Mouse (Mus musculus): ENCODE data around the gene Selenoo. TPM values are rescaled to one million over a fixed set of nuclear protein-coding genes. Genes with fewer than 3 reads are reported as not detected.

Selenoo gene
- polyA plus RNA-seq, 1 experiment from 2014 or later = 14.3 TPM

GRCm38 (mm10) chr15:89060032-89060681 lies 28.7 kb upstream of the Selenoo start:
- no peaks in the 10 kb centered on the region; the same call in 1 of the 2 replicates for H3K27me3 ChIP-seq (ENCODE audit: control insufficient read depth, insufficient read depth, low read length)
- peak; percentile 39 for DNase-seq (ENCODE audit: low spot score)

GRCm38 (mm10) chr15:89060811-89061460 lies 27.9 kb upstream of the Selenoo start:
- H3K9me3 ChIP-seq (ENCODE audit: control insufficient read depth, low read length) = no peaks in the 10 kb centered on the region
- no peak for ATAC-seq (ENCODE audit: low FRiP score, low TSS enrichment)
- WGBS = 86% methylated on average over 12 of the region's 12 CpGs
- no peaks in the 10 kb centered on the region; the same call in 1 of the 2 replicates for H3K27me3 ChIP-seq (ENCODE audit: control insufficient read depth, insufficient read depth, low read length)
- H3K4me2 ChIP-seq (replicated peaks; ENCODE audit: low read depth) = no peak overlapping the region
- no peak for DNase-seq (ENCODE audit: low spot score)
- H3K4me3 ChIP-seq (ENCODE audit: low read depth, low read length) = no peak overlapping the region
- no peak for TF ChIP-seq EP300 (optimal IDR thresholded peaks at IDR 0.05)
- TF ChIP-seq CTCF (IDR thresholded peaks at IDR 0.05; ENCODE audit: low read depth) = no peak
- H3K9ac ChIP-seq (ENCODE audit: low read length) = no peak overlapping the region
- no peak overlapping the region for H3K27ac ChIP-seq (replicated peaks)
- no peaks in the 10 kb centered on the region for H3K36me3 ChIP-seq (ENCODE audit: control insufficient read depth, insufficient read depth, low read length)
- no peaks in the 10 kb centered on the region for H3K4me1 ChIP-seq (replicated peaks; ENCODE audit: control insufficient read depth, insufficient read depth)

More at GRCm38 (mm10) chr15:89060032-89060681, 28.7 kb upstream of the Selenoo start:
- H3K4me2 ChIP-seq (replicated peaks; ENCODE audit: low read depth) = peak overlapping the region; percentile 95
- peak overlapping the region; percentile 53 for H3K4me3 ChIP-seq (ENCODE audit: low read depth, low read length)
- H3K36me3 ChIP-seq (ENCODE audit: control insufficient read depth, insufficient read depth, low read length) = no peaks in the 10 kb centered on the region
- no peaks in the 10 kb centered on the region for H3K9me3 ChIP-seq (ENCODE audit: control insufficient read depth, low read length)
- no peaks in the 10 kb centered on the region for H3K4me1 ChIP-seq (replicated peaks; ENCODE audit: control insufficient read depth, insufficient read depth)
- H3K9ac ChIP-seq (ENCODE audit: low read length) = peak overlapping the region; percentile 51
- 2% methylated on average over 39 of the region's 48 CpGs for WGBS
- H3K27ac ChIP-seq (replicated peaks) = no peak overlapping the region
- ATAC-seq (ENCODE audit: low FRiP score, low TSS enrichment) = peak; percentile 25
- TF ChIP-seq EP300 (optimal IDR thresholded peaks at IDR 0.05) (no peak), CTCF (IDR thresholded peaks at IDR 0.05; ENCODE audit: low read depth) (no peak)

DNA sequence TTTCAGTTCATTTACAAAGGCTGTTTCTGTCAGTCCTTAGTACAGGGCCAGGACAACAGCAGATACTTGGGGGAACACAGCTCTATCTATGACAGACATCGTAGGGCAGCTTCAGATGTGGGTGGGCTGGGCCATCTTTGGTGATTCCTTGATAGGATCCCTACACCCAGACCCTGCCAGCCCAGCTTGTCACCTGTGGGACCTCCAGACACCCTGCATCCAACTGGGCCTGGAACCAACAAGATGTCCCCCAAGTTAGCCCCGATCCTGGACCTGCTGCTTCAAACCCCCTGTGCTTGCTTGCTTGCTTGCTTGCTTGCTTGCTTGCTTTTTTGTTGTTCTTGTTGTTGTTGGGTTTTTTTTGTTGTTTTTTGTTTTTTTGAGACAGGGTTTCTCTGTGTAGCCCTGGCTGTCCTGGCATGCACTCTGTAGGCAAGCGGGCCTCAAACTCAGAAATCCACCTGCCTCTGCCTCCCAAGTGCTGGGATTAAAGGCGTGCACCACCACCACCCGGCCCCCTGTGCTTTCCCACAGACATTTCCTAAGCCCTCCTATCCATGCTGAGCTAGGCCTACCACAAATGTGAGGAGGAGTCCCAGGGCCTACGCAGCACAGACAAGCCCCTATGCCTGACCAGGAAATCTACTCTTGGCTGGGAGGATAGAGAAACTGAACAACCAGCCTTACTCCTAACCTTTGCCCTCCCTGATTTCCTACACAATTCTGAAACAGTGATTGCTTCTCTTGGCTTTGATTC lies 26.9 kb upstream of the Selenoo start:
- Histone ChIP-seq H3K9ac (ENCODE audit: low read length) (no peak overlapping the region), H3K27me3 (ENCODE audit: control insufficient read depth, insufficient read depth, low read length) (no peaks in the 10 kb centered on the region; the same call in 1 of the 2 replicates)
- WGBS = 89% methylated on average over 6 of the region's 6 CpGs

DNA sequence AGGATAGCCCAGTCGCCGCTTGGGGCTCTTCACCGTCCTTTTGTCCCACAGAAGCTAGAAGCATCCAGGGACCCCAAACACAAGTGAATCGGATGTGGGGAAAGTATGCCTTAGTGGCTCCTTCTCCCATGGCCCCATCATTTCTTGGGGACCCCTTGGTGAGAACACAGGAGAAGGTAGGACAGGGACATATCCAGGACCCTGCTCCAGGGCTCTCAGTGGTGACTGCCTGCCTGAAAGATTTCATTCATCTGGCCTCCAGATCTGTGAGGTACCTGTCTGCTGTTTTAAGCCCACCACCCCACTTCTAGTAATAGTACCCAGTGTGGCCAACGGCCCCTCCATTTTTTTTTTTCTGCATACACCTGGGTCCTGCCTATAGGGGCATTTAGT lies 26.4 kb upstream of the Selenoo start:
- H3K9ac ChIP-seq (ENCODE audit: low read length) = no peak overlapping the region
- ATAC-seq (ENCODE audit: low FRiP score, low TSS enrichment) (no peak), DNase-seq (ENCODE audit: low spot score) (no peak)
- no peak overlapping the region for H3K4me2 ChIP-seq (replicated peaks; ENCODE audit: low read depth)
- H3K36me3 ChIP-seq (ENCODE audit: control insufficient read depth, insufficient read depth, low read length) = no peaks in the 10 kb centered on the region
- no peak overlapping the region for H3K27ac ChIP-seq (replicated peaks)
- TF ChIP-seq EP300 (optimal IDR thresholded peaks at IDR 0.05) = no peak
- no peak for TF ChIP-seq CTCF (IDR thresholded peaks at IDR 0.05; ENCODE audit: low read depth)
- H3K4me3 ChIP-seq (ENCODE audit: low read depth, low read length) = no peak overlapping the region
- H3K9me3 ChIP-seq (ENCODE audit: control insufficient read depth, low read length) = no peaks in the 10 kb centered on the region
- H3K27me3 ChIP-seq (ENCODE audit: control insufficient read depth, insufficient read depth, low read length) = peaks cover 2% of the 10 kb centered on the region; the same call in 1 of the 2 replicates
- H3K4me1 ChIP-seq (replicated peaks; ENCODE audit: control insufficient read depth, insufficient read depth) = no peaks in the 10 kb centered on the region
- WGBS = 88% methylated on average over 5 of the region's 5 CpGs

More for the DNA sequence above, 26.9 kb upstream of the Selenoo start:
- Histone ChIP-seq H3K4me3 (ENCODE audit: low read depth, low read length) (no peak overlapping the region), H3K4me1 (replicated peaks; ENCODE audit: control insufficient read depth, insufficient read depth) (no peaks in the 10 kb centered on the region), H3K4me2 (replicated peaks; ENCODE audit: low read depth) (no peak overlapping the region), H3K9me3 (ENCODE audit: control insufficient read depth, low read length) (no peaks in the 10 kb centered on the region), H3K27ac (replicated peaks) (no peak overlapping the region), H3K36me3 (ENCODE audit: control insufficient read depth, insufficient read depth, low read length) (no peaks in the 10 kb centered on the region)
- DNase-seq (ENCODE audit: low spot score) (no peak), ATAC-seq (ENCODE audit: low FRiP score, low TSS enrichment) (no peak)
- TF ChIP-seq EP300 (optimal IDR thresholded peaks at IDR 0.05) (no peak), CTCF (IDR thresholded peaks at IDR 0.05; ENCODE audit: low read depth) (no peak)

- H3K27me3 ChIP-seq (ENCODE audit: control insufficient read depth, insufficient read depth, low read length) = peaks cover 2% of the 10 kb centered on the region; the same call in 1 of the 2 replicates
- H3K36me3 ChIP-seq (ENCODE audit: control insufficient read depth, insufficient read depth, low read length) = no peaks in the 10 kb centered on the region
- 65% methylated on average over 7 of the region's 7 CpGs for WGBS
- no peak overlapping the region for H3K27ac ChIP-seq (replicated peaks)
- ATAC-seq (ENCODE audit: low FRiP score, low TSS enrichment) (no peak), DNase-seq (ENCODE audit: low spot score) (no peak)
- no peak for TF ChIP-seq EP300 (optimal IDR thresholded peaks at IDR 0.05)
- no peak for TF ChIP-seq CTCF (IDR thresholded peaks at IDR 0.05; ENCODE audit: low read depth)
- H3K9me3 ChIP-seq (ENCODE audit: control insufficient read depth, low read length) = no peaks in the 10 kb centered on the region
- H3K4me1 ChIP-seq (replicated peaks; ENCODE audit: control insufficient read depth, insufficient read depth) = no peaks in the 10 kb centered on the region
- H3K4me2 ChIP-seq (replicated peaks; ENCODE audit: low read depth) = no peak overlapping the region
- H3K4me3 ChIP-seq (ENCODE audit: low read depth, low read length) = no peak overlapping the region
- H3K9ac ChIP-seq (ENCODE audit: low read length) = no peak overlapping the region
Measured at GRCm38 (mm10) chr15:89063001-89063400, 25.9 kb upstream of the Selenoo start.

Data from stomach, postnatal 0 days (tissue).